Mouse (Mus musculus): Measurements from ENCODE around the gene Mlkl. TPM values are rescaled to one million over a fixed set of nuclear protein-coding genes. Genes with fewer than 3 reads are reported as not detected.

Mlkl gene
- 0.45 and 0.65 TPM in 2 replicates for polyA plus RNA-seq (2014; fragmentation: Nextera tagmentation; extraction: Ambion mirVana)

DNA sequence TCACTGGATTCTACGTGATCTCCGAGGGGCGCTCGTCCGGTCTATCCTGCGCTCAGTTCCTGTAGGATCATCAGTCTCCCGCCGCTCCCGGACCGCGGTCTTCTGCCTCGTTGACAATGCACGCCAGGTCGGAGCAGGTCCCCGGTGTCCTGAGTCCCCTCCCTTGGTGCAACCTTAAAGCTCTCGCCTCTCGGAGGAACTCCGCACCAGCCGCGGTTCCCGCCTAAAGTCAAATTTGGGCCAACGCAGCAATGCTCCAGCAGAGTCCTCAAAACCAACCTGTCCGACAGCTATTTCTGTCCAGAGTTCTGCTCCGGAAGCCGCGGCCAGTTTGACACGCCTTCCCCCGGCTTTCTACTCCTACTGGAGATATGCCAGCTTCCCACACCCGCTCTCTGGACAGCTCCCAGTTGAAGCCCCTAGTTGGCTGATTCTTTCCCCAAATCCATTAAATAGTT, at the start of gene Mlkl:
Gene Mlkl (minus strand): TSS at position 288 of the 458 bp plus-strand sequence.
- Histone ChIP-seq H3K4me1 (ENCODE audit: control insufficient read depth, insufficient read depth, low read length) (peaks cover 3% of the 10 kb centered on the region; the same call in 1 of the 2 replicates), H3K36me3 (ENCODE audit: control insufficient read depth, insufficient read depth, low read length) (no peaks in the 10 kb centered on the region), H3K4me3 (ENCODE audit: low read depth, low read length) (peak within 1 kb of the TSS; percentile 37), H3K27ac (ENCODE audit: low read depth, low read length) (no peak within 1 kb of the TSS), H3K4me2 (peak within 1 kb of the TSS; percentile 75), H3K9ac (ENCODE audit: low read length) (peak within 1 kb of the TSS; percentile 41), H3K9me3 (ENCODE audit: control insufficient read depth, low read length) (no peaks in the 10 kb centered on the region), H3K27me3 (ENCODE audit: control insufficient read depth, insufficient read depth, low read length) (peaks cover 13% of the 10 kb centered on the region)
- ATAC-seq (ENCODE audit: low FRiP score), result no peak
- 1% methylated on average over 29 of the region's 29 CpGs for WGBS
- peak; percentile 95 for DNase-seq (ENCODE audit: low spot score, missing footprints)

DNA sequence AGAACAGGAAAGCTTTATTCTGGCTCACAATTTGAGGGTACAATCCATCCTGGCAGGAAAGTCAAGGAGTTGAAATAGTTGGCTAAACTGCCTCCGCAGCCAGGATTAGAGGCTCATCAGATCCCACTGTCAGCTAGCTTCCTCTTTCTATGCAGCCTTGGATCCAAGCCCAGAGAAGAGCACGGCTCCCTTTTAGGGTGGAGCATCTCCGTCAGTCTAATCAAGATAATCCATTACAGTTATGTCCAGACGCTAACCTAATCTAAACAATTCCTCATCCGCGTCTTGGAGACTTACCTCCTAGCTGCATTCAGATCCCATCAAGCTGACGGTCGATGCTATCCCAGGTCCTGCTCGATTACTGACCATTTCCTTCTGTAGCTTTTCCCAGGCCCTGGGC, 47.9 kb upstream of the Mlkl start:
- no peak for DNase-seq (ENCODE audit: low spot score, missing footprints)
- no peak for ATAC-seq (ENCODE audit: low FRiP score)

DNA sequence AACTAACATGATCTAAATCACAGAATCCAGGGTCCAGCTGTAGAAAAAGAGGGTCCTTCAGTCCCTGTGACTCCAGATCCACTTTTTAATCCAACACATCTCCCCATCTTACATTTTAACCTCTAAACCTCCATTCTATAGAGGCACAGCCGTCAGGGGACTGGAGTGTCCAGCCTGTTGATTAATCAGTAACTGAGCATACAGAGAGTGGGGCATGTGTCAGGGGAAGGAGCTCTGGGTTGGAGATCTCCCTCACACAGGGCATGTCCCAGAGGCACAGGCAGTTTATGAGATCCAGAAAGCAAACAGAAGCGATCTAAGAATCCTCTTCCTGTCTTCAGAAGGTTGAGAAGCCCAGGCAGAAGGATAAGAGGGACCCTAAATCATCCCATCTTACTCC, 46.7 kb upstream of the Mlkl start:
- no peak for ATAC-seq (ENCODE audit: low FRiP score)
- Histone ChIP-seq H3K4me1 (ENCODE audit: control insufficient read depth, insufficient read depth, low read length) (no peaks in the 10 kb centered on the region), H3K36me3 (ENCODE audit: control insufficient read depth, insufficient read depth, low read length) (no peaks in the 10 kb centered on the region), H3K27ac (ENCODE audit: low read depth, low read length) (no peak overlapping the region), H3K9me3 (ENCODE audit: control insufficient read depth, low read length) (no peaks in the 10 kb centered on the region), H3K4me3 (ENCODE audit: low read depth, low read length) (no peak overlapping the region), H3K9ac (ENCODE audit: low read length) (no peak overlapping the region), H3K4me2 (no peak overlapping the region), H3K27me3 (ENCODE audit: control insufficient read depth, insufficient read depth, low read length) (no peaks in the 10 kb centered on the region)
- WGBS, result 58% methylated on average over 2 of the region's 2 CpGs
- DNase-seq (ENCODE audit: low spot score, missing footprints), result no peak

More for the DNA sequence above, 47.9 kb upstream of the Mlkl start:
- Histone ChIP-seq H3K4me3 (ENCODE audit: low read depth, low read length) (no peak overlapping the region), H3K36me3 (ENCODE audit: control insufficient read depth, insufficient read depth, low read length) (no peaks in the 10 kb centered on the region), H3K4me1 (ENCODE audit: control insufficient read depth, insufficient read depth, low read length) (no peaks in the 10 kb centered on the region), H3K9me3 (ENCODE audit: control insufficient read depth, low read length) (no peaks in the 10 kb centered on the region), H3K4me2 (no peak overlapping the region), H3K27me3 (ENCODE audit: control insufficient read depth, insufficient read depth, low read length) (peaks cover 2% of the 10 kb centered on the region; the same call in 1 of the 2 replicates), H3K27ac (ENCODE audit: low read depth, low read length) (no peak overlapping the region), H3K9ac (ENCODE audit: low read length) (no peak overlapping the region)
- 86% methylated on average over 9 of the region's 9 CpGs for WGBS

GRCm38 (mm10) chr8:111375192-111375591, 37.2 kb upstream of the Mlkl start:
- Histone ChIP-seq H3K4me2 (no peak overlapping the region), H3K36me3 (ENCODE audit: control insufficient read depth, insufficient read depth, low read length) (no peaks in the 10 kb centered on the region), H3K4me1 (ENCODE audit: control insufficient read depth, insufficient read depth, low read length) (no peaks in the 10 kb centered on the region), H3K27me3 (ENCODE audit: control insufficient read depth, insufficient read depth, low read length) (no peaks in the 10 kb centered on the region), H3K27ac (ENCODE audit: low read depth, low read length) (no peak overlapping the region), H3K9ac (ENCODE audit: low read length) (no peak overlapping the region), H3K9me3 (ENCODE audit: control insufficient read depth, low read length) (no peaks in the 10 kb centered on the region), H3K4me3 (ENCODE audit: low read depth, low read length) (no peak overlapping the region)
- WGBS, result 60% methylated on average over 6 of the region's 6 CpGs
- ATAC-seq (ENCODE audit: low FRiP score) (no peak), DNase-seq (ENCODE audit: low spot score, missing footprints) (no peak)

DNA sequence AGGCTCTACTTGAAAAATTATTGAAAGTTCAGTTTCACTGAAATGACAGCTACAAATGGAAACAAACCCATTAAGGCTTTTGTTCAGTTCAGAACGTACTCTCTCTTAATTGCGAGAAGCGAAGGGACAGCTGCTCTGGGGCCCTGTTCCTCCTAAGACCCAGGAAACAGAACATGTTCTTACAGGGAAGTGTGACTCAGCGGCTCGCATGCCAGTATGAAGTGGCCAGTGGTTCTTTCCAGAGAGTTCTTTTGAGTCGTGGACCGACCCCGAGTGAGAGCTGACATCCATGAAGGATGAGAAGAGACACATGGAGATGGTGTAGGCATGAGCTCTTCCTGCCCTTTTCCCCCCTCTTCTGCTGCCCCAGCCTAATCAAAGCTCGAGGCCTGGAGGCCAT, 31.7 kb upstream of the Mlkl start:
- Histone ChIP-seq H3K4me1 (ENCODE audit: control insufficient read depth, insufficient read depth, low read length) (no peaks in the 10 kb centered on the region), H3K9me3 (ENCODE audit: control insufficient read depth, low read length) (no peaks in the 10 kb centered on the region), H3K36me3 (ENCODE audit: control insufficient read depth, insufficient read depth, low read length) (no peaks in the 10 kb centered on the region), H3K27ac (ENCODE audit: low read depth, low read length) (no peak overlapping the region), H3K27me3 (ENCODE audit: control insufficient read depth, insufficient read depth, low read length) (no peaks in the 10 kb centered on the region), H3K4me3 (ENCODE audit: low read depth, low read length) (no peak overlapping the region), H3K9ac (ENCODE audit: low read length) (no peak overlapping the region), H3K4me2 (no peak overlapping the region)
- DNase-seq (ENCODE audit: low spot score, missing footprints) (no peak), ATAC-seq (ENCODE audit: low FRiP score) (no peak)
- WGBS, result 93% methylated on average over 9 of the region's 9 CpGs

DNA sequence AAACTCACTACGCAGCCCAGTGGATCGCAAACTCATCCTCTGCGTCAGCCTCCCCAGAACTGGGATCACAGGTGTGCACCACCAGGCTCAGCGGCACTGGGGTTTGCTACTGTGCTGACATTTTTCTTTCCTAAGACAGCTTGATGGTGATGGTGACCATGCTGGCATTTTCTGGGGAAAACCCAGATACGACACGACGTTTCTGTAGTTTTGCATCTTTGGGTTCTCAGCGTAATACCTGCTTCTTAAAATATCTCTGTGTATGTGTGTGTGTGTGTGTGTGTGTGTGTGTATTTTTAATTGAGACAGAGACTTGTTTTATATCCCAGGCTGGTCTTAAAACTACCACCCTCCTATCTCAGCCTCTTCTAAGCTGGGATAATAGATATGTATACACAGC, 29.4 kb upstream of the Mlkl start:
- Histone ChIP-seq H3K4me3 (ENCODE audit: low read depth, low read length) (no peak overlapping the region), H3K27ac (ENCODE audit: low read depth, low read length) (no peak overlapping the region), H3K9me3 (ENCODE audit: control insufficient read depth, low read length) (no peaks in the 10 kb centered on the region), H3K4me1 (ENCODE audit: control insufficient read depth, insufficient read depth, low read length) (no peaks in the 10 kb centered on the region), H3K36me3 (ENCODE audit: control insufficient read depth, insufficient read depth, low read length) (no peaks in the 10 kb centered on the region), H3K4me2 (no peak overlapping the region), H3K27me3 (ENCODE audit: control insufficient read depth, insufficient read depth, low read length) (no peaks in the 10 kb centered on the region), H3K9ac (ENCODE audit: low read length) (no peak overlapping the region)
- WGBS, result 78% methylated on average over 8 of the region's 8 CpGs
- ATAC-seq (ENCODE audit: low FRiP score) (no peak), DNase-seq (ENCODE audit: low spot score, missing footprints) (no peak)

DNA sequence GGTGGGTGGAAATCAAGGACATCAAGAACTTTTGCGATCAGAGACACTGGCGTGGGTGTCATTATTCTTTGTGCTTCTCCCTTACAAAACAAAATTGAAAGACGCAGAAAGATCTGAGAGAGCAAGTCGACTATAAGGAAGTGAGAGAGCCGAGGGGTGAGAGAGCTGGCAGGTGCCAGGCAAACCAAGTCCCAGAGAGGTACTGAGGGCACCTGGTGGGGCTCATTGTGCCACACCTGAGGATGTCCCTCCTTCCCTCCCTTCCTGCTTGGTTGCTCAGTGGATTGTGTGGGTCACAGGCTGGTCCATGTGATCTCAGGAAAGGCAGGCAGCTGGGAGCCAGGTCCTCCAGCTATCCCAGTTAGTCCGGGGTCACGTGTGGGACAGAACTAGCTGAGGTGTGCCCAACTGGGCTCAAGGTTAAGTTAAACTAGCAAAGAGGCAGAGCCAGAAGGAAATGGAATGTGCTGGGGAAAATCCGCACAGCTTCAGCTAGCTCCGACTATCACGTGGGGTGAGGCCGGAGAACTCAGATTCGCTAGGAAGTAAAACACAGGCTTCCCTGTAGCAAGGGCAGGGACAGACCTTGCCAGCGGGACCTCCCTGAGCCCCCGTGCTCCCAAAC, 28.7 kb upstream of the Mlkl start:
- no peaks in the 10 kb centered on the region for H3K4me1 ChIP-seq (ENCODE audit: control insufficient read depth, insufficient read depth, low read length)
- no peak overlapping the region for H3K27ac ChIP-seq (ENCODE audit: low read depth, low read length)
- DNase-seq (ENCODE audit: low spot score, missing footprints) (no peak), ATAC-seq (ENCODE audit: low FRiP score) (no peak)
- H3K9ac ChIP-seq (ENCODE audit: low read length), result no peak overlapping the region
- no peak overlapping the region for H3K4me2 ChIP-seq
- H3K4me3 ChIP-seq (ENCODE audit: low read depth, low read length), result no peak overlapping the region
- H3K36me3 ChIP-seq (ENCODE audit: control insufficient read depth, insufficient read depth, low read length), result no peaks in the 10 kb centered on the region
- H3K27me3 ChIP-seq (ENCODE audit: control insufficient read depth, insufficient read depth, low read length), result no peaks in the 10 kb centered on the region
- no peaks in the 10 kb centered on the region for H3K9me3 ChIP-seq (ENCODE audit: control insufficient read depth, low read length)
- WGBS, result 42% methylated on average over 14 of the region's 14 CpGs

DNA sequence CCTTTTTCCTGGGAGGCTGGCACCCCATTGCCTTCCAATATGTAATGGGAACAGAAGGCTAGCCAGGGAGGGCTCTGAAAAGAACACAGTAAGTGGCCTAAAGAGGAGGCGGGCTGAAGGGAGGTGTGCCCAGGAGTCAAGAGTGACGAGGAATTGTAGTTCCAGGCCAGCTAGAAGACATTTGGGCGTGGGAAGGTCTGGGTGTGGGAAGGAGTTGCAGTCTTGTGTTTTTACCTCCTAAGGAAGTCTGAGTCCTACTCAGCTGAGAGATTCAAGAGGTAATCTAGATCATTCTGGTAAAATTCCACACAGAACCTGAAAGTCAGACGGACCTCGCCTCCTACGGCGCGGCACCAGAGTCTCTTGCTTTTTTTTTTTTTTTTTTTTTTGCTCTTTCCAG, 25.5 kb upstream of the Mlkl start:
- H3K4me1 ChIP-seq (ENCODE audit: control insufficient read depth, insufficient read depth, low read length), result no peaks in the 10 kb centered on the region
- no peak overlapping the region for H3K4me2 ChIP-seq
- H3K9me3 ChIP-seq (ENCODE audit: control insufficient read depth, low read length), result no peaks in the 10 kb centered on the region
- WGBS, result 84% methylated on average over 8 of the region's 8 CpGs
- ATAC-seq (ENCODE audit: low FRiP score) (no peak), DNase-seq (ENCODE audit: low spot score, missing footprints) (no peak)
- H3K9ac ChIP-seq (ENCODE audit: low read length), result no peak overlapping the region
- H3K27ac ChIP-seq (ENCODE audit: low read depth, low read length), result no peak overlapping the region
- H3K27me3 ChIP-seq (ENCODE audit: control insufficient read depth, insufficient read depth, low read length), result no peaks in the 10 kb centered on the region
- H3K4me3 ChIP-seq (ENCODE audit: low read depth, low read length), result no peak overlapping the region
- no peaks in the 10 kb centered on the region for H3K36me3 ChIP-seq (ENCODE audit: control insufficient read depth, insufficient read depth, low read length)

DNA sequence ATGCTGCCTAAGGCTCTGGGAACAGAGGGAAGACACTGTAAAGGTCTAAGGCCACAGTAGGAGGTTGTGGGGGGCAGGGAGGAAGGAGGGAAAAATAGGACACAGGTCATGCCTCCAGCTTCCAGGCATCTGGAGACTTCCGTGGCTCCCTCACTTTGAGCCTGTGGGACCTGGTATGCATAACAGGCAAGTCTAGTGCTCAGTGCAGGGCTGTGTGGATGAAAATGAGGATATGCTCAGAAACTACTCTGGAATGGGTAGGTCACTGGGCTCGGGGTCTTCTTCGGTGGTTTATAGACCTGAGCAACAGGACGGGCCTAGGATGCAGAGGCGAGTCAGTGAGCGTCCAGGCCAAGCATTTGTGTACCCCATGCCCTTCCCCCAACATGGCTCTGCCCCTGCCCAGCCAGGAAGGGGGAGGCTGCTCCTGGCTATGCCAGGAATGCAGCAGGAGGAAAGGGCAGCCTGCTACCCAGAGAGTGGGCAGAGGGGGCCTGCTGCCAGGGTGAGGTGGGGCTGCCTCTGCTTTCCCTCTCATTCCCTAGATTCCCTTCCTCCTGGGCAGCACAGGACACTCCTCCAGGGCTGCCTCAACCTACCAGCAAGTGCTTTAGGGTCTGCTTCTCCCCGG, 22.7 kb upstream of the Mlkl start:
- no peak for ATAC-seq (ENCODE audit: low FRiP score)
- H3K9me3 ChIP-seq (ENCODE audit: control insufficient read depth, low read length), result no peaks in the 10 kb centered on the region
- no peak overlapping the region for H3K4me2 ChIP-seq
- H3K9ac ChIP-seq (ENCODE audit: low read length), result no peak overlapping the region
- H3K36me3 ChIP-seq (ENCODE audit: control insufficient read depth, insufficient read depth, low read length), result no peaks in the 10 kb centered on the region
- H3K27me3 ChIP-seq (ENCODE audit: control insufficient read depth, insufficient read depth, low read length), result no peaks in the 10 kb centered on the region
- 62% methylated on average over 7 of the region's 7 CpGs for WGBS
- no peak overlapping the region for H3K27ac ChIP-seq (ENCODE audit: low read depth, low read length)
- H3K4me3 ChIP-seq (ENCODE audit: low read depth, low read length), result no peak overlapping the region
- H3K4me1 ChIP-seq (ENCODE audit: control insufficient read depth, insufficient read depth, low read length), result no peaks in the 10 kb centered on the region
- peak; percentile 65 for DNase-seq (ENCODE audit: low spot score, missing footprints)

Data from midbrain, embryonic 11.5 days (tissue).